Mouse (Mus musculus) liver, embryonic 14.5 days (tissue): Measurements from ENCODE around the gene Terb2. TPM values are rescaled to one million over a fixed set of nuclear protein-coding genes. Genes with fewer than 3 reads are reported as not detected.

Source experiments
- ATAC-seq: fragments of 200-750 bp; cut with Nextera tagmentation; 2 replicates; pipeline ENCODE4 v1.8.0; 2017; ENCODE audit warnings: moderate number of reproducible peaks, mild to moderate bottlenecking, moderate library complexity; ENCODE audit not compliant: insufficient read depth
- DNase-seq, 3 experiments: peaks; one replicate each; pipeline ENCODE4 v3.0.0-alpha.2; 2012 to 2013; ENCODE audit warnings: low read depth in 3 of 3, low spot score in 3 of 3
- H3K27ac ChIP-seq: fragments of 300-500 bp; sonication (generic); 2 replicates; pipeline ENCODE4 v1.5.1; 2014; ENCODE audit warnings: moderate library complexity, mild to moderate bottlenecking, control low read depth, inconsistent platforms
- H3K27me3 ChIP-seq: fragments of 300-500 bp; sonication (generic); 2 replicates; pipeline ENCODE4 v1.6.1; 2014; ENCODE audit warnings: mild to moderate bottlenecking, low read length, moderate library complexity; ENCODE audit not compliant: control insufficient read depth, insufficient read depth
- H3K36me3 ChIP-seq: fragments of 300-500 bp; sonication (generic); replicated peaks from 2 replicates; pipeline ENCODE4 v1.6.1; 2014; ENCODE audit warnings: low read depth; ENCODE audit not compliant: control insufficient read depth, insufficient read depth
- H3K4me1 ChIP-seq, 2 experiments: fragments of 200-500 bp in 1 of 2; fragments of 300-500 bp in 1 of 2; sonication (generic) in 1 of 2; replicated peaks; 2 replicates each; pipeline ENCODE4 v1.6.1; 2012 to 2014; ENCODE audit warnings: antibody characterized with exemption in 1 of 2, inconsistent platforms in 1 of 2, low read length in 1 of 2; ENCODE audit not compliant: control insufficient read depth in 2 of 2, insufficient read depth in 2 of 2
- H3K4me2 ChIP-seq: fragments of 300-500 bp; sonication (generic); 2 replicates; pipeline ENCODE4 v1.6.1; 2014; ENCODE audit warnings: low read depth, mild to moderate bottlenecking, control low read depth, moderate library complexity
- H3K4me3 ChIP-seq, 2 experiments: fragments of 200-500 bp in 1 of 2; fragments of 300-500 bp in 1 of 2; sonication (generic) in 1 of 2; 2 replicates each; pipeline ENCODE4 v1.5.1; 2012 to 2014; ENCODE audit warnings: low read depth in 2 of 2, low read length in 2 of 2, mild to moderate bottlenecking in 2 of 2, control low read depth in 1 of 2, inconsistent platforms in 1 of 2, moderate library complexity in 1 of 2; ENCODE audit not compliant: insufficient read depth in 1 of 2
- H3K9ac ChIP-seq: fragments of 300-500 bp; sonication (generic); replicated peaks from 2 replicates; pipeline ENCODE4 v1.6.1; 2014; ENCODE audit warnings: mild to moderate bottlenecking, control low read depth, moderate library complexity
- H3K9me3 ChIP-seq: fragments of 300-500 bp; sonication (generic); 2 replicates; pipeline ENCODE4 v1.6.1; 2016; ENCODE audit warnings: low read length, mixed read lengths; ENCODE audit not compliant: control insufficient read depth
- CTCF ChIP-seq: IDR thresholded peaks from 2 replicates; pipeline ENCODE4 v1.5.1; 2016; ENCODE audit warnings: antibody characterized with exemption, low read depth, control low read depth
- EP300 ChIP-seq: IDR thresholded peaks from 2 replicates; pipeline ENCODE4 v1.6.1; 2016; ENCODE audit warnings: antibody characterized with exemption, low read depth
- WGBS: fragments of 180-500 bp; shearing (Covaris S2); extraction: QIAGEN DNeasy Blood & Tissue Kit; methylation state at CpG from one replicate; pipeline ENCODE4 v1.1.7; 2014; ENCODE audit not compliant: insufficient replicate concordance; 5-methylcytosine and 5-hydroxymethylcytosine counted together
- polyA plus RNA-seq, 2 experiments: library from polyadenylated mRNA; depleted of rRNA in 1 of 2; stranded (reverse) in 1 of 2; unstranded in 1 of 2; fragments of >200 nt; fragmentation: Nextera tagmentation in 1 of 2; extraction: Ambion mirVana in 1 of 2; gene quantifications; 2 replicates each; pipeline versions ENCODE4 v1.2.1 to v1.2.3; 2012 to 2014

The Terb2 gene
- polyA plus RNA-seq, 2 experiments = not detected

DNA sequence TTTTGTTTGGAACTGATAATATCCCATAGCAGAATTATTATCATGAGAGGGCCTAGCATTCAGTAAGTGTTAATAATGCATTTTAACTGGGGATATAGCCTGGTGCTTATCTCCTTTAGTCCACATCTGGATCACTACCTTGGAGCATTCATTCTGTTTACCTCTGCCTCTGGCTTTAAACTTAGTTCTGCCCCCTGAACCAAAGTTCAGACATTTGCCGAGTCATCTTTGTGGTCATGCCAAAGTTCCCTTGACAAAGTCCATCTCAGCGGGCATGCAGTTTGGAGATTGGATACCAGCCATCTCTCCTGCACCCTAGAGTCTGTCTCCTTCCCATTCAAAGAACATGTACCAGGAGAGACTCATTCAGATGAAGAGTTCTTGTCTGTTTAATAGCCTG, 49.4 kb downstream of the Terb2 start:
- Histone ChIP-seq H3K27ac (peak overlapping the region; percentile 82), H3K4me3 (peak overlapping the region; percentile 49 to 81), H3K27me3 (no peaks in the 10 kb centered on the region), H3K4me1 (peaks cover 14 to 32% of the 10 kb centered on the region in 2 experiments), H3K9me3 (no peaks in the 10 kb centered on the region), H3K4me2 (peak overlapping the region; percentile 94), H3K9ac (peak overlapping the region; percentile 85), H3K36me3 (no peaks in the 10 kb centered on the region)
- TF ChIP-seq CTCF (no peak), EP300 (no peak)
- WGBS = 10% methylated on average over 2 of the region's 2 CpGs
- ATAC-seq (peak; percentile 29), DNase-seq (peak; percentile 31 to 43 (median 41))

DNA sequence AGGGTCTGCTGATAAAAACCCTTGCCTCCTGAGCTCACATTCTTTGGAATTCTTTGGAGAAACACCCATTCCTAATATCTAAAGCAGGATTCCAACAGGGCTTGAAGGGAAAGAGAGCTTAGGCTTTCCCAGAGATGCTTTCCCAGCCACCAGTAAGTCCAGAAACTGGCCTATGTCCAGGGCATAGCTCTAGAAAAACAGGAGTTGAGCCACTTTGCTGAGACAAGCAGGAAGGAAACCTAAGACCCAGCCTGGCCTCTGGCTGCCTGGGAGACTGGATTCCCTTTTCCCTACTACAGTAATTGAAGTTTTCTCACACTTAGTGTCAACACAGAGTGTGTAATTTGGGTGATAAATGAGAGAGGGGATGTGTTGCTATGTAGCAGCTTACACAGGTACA, 50.2 kb downstream of the Terb2 start:
- no peak overlapping the region for H3K27ac ChIP-seq
- peaks cover 17 to 36% of the 10 kb centered on the region in 2 experiments for H3K4me1 ChIP-seq
- H3K27me3 ChIP-seq = no peaks in the 10 kb centered on the region
- ATAC-seq = no peak
- DNase-seq = no peak
- H3K9me3 ChIP-seq = no peaks in the 10 kb centered on the region
- no peaks in the 10 kb centered on the region for H3K36me3 ChIP-seq
- no peak overlapping the region for H3K9ac ChIP-seq
- H3K4me3 ChIP-seq = peak overlapping the region in 1 of 2 experiments; percentile 81; a peak in 2 of 4 replicates
- peak overlapping the region; percentile 94 for H3K4me2 ChIP-seq
- TF ChIP-seq EP300 (no peak), CTCF (no peak)

DNA sequence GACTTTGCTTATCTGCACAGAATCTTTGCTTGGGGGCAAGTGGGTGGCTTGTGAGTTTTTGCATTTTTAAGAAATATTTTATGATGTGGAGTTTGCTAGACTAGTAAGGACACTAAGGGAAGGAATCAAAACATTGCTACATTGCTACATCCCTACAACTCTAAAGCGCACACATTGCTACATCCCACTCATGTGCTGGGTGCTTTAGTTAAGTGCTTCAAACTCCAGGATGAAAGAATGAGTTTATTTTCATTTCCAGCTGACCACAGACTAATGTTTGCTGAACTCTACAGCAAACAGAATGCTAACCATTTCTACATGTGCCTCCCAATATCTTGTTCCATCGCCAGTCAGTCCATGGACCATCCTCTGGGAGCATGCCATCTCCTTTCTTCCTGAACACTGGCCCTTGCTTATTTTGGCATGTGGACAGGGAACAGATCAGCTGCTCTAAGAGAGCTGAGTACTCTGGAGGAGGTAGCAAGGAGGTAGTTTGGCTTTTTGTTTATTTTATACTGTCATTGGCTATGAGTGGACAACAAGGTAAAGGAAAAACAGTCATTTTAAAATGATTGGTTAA, 51.9 kb downstream of the Terb2 start:
- DNase-seq (no peak), ATAC-seq (no peak)

DNA sequence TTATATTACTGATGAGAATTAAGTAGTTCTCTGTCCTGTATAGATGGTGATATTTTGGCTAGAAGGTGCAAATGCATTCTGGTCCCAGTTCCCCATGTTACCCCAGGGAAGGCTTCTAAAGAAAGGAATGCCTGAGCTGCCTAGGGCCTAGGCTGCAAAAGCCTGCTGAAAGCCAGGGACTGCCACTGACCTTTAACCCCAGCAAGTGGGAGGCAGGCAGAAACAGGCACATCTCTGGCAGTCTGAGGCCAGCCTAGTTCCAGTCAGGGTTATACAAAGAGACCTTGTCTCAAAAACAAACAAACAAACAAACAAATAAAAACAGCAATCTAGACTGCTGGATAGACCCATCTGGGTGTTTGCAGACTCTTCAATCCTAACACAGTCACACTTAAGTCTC, 54.7 kb downstream of the Terb2 start:
- H3K4me3 ChIP-seq = no peak overlapping the region
- H3K4me2 ChIP-seq = no peak overlapping the region
- DNase-seq = no peak
- H3K9ac ChIP-seq = no peak overlapping the region
- H3K27me3 ChIP-seq = no peaks in the 10 kb centered on the region
- peaks cover 4 to 34% of the 10 kb centered on the region in 2 experiments for H3K4me1 ChIP-seq
- TF ChIP-seq EP300 (no peak), CTCF (no peak)
- no peaks in the 10 kb centered on the region for H3K9me3 ChIP-seq
- H3K27ac ChIP-seq = no peak overlapping the region
- H3K36me3 ChIP-seq = no peaks in the 10 kb centered on the region; the same call in none of the 2 replicates
- ATAC-seq = no peak

More for the DNA sequence above, 51.9 kb downstream of the Terb2 start:
- H3K4me2 ChIP-seq = peak overlapping the region; percentile 36
- no peak overlapping the region for H3K4me3 ChIP-seq
- H3K36me3 ChIP-seq = no peaks in the 10 kb centered on the region
- no peak overlapping the region for H3K27ac ChIP-seq
- WGBS = 79% methylated on average over 2 of the region's 2 CpGs
- TF ChIP-seq EP300 (no peak), CTCF (no peak)
- H3K9me3 ChIP-seq = no peaks in the 10 kb centered on the region
- no peak overlapping the region for H3K9ac ChIP-seq
- peaks cover 17 to 37% of the 10 kb centered on the region in 2 experiments for H3K4me1 ChIP-seq
- H3K27me3 ChIP-seq = no peaks in the 10 kb centered on the region

DNA sequence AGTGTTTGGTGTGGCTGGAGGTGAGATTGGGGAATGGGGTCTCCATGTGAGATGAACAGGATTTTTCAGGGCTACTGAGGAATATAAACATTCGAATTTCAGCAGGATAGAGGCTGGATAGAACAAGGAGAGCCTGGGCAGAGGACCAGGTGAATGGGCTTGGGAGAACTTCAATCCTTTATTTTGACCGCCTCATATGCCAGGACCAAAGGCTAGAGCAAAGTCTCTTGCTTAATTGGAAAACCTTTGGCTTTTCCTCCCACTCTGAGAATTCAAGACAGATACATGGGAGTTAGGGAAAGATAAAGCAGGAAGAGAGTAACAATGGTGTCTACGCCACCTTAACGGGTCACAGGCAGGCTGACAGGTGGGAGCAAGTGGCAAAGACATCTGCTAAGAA, 55.2 kb downstream of the Terb2 start:
- H3K27ac ChIP-seq = peak overlapping the region; percentile 31; the same call in 1 of the 2 replicates

More for the DNA sequence above, 55.2 kb downstream of the Terb2 start:
- WGBS = 73% methylated on average over 4 of the region's 4 CpGs
- no peaks in the 10 kb centered on the region for H3K27me3 ChIP-seq
- H3K36me3 ChIP-seq = no peaks in the 10 kb centered on the region; the same call in none of the 2 replicates
- ATAC-seq (no peak), DNase-seq (no peak)
- H3K4me3 ChIP-seq = no peak overlapping the region
- no peak for TF ChIP-seq EP300
- TF ChIP-seq CTCF = no peak
- H3K4me2 ChIP-seq = no peak overlapping the region
- H3K9me3 ChIP-seq = no peaks in the 10 kb centered on the region
- H3K4me1 ChIP-seq = peaks cover 3 to 31% of the 10 kb centered on the region in 2 experiments
- H3K9ac ChIP-seq = no peak overlapping the region
